Mouse (Mus musculus): Measurements from ENCODE around the gene Calml3. TPM values are rescaled to one million over a fixed set of nuclear protein-coding genes. Genes with fewer than 3 reads are reported as not detected.

The Calml3 gene
- polyA plus RNA-seq, 1 experiment from 2014 or later: not detected

DNA sequence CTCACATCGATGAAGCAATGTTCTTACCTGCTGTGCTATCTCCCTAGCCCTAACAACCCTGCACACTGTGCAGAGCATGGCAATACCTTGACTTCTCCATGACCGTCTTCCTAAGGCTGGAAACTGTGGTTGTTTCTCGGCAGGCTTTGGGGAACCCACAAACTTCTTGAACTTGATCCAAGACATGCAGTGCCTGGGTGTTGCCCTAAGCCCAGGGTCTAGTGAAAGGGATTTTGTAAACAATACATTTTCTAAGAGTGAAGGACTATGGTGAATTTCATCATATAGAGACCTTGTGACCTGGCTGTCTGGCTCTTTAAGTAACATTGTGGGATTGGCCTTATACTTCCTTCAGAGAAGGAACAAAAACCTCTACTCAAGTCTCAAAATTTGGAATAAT lies 34.6 kb downstream of the Calml3 start:
- Histone ChIP-seq H3K9ac (ENCODE audit: low read length) (no peak overlapping the region), H3K4me2 (ENCODE audit: low read length) (no peak overlapping the region), H3K4me3 (ENCODE audit: low read depth, low read length) (no peak overlapping the region), H3K36me3 (ENCODE audit: control insufficient read depth, insufficient read depth, low read length) (no peaks in the 10 kb centered on the region), H3K27me3 (replicated peaks; ENCODE audit: control insufficient read depth, insufficient read depth, low read length) (no peaks in the 10 kb centered on the region), H3K9me3 (ENCODE audit: control insufficient read depth, low read length) (no peaks in the 10 kb centered on the region), H3K4me1 (replicated peaks; ENCODE audit: control insufficient read depth, insufficient read depth, low read length) (peaks cover 12% of the 10 kb centered on the region), H3K27ac (ENCODE audit: low read depth) (no peak overlapping the region; the same call in 1 of the 2 replicates)
- 65% methylated on average over 3 of the region's 3 CpGs for whole genome bisulfite sequencing
- no peak for DNase-seq (ENCODE audit: low spot score)
- ATAC-seq (replicated peaks; ENCODE audit: low FRiP score, low TSS enrichment, low read depth): no peak

DNA sequence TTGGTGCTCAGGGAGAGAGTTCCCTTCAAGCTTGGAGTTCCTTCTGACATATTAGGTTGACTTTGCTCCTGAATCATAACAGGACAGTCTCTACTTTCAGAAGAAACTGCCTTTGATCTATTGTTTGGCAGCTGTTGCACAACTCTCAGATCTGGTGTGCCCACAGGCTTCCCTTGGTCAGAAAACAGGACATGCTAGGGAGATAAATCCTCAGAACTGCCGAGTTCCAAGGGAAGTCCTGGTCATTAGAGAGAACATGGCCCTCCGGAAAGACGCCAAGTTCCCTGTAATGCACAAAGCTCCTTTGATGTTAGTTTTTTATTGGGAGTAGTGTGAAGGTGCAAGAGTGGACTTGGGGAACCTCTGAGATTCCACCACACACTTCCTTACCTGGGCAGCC lies 35.5 kb downstream of the Calml3 start:
- Histone ChIP-seq H3K4me2 (ENCODE audit: low read length) (no peak overlapping the region), H3K36me3 (ENCODE audit: control insufficient read depth, insufficient read depth, low read length) (no peaks in the 10 kb centered on the region), H3K27me3 (replicated peaks; ENCODE audit: control insufficient read depth, insufficient read depth, low read length) (no peaks in the 10 kb centered on the region), H3K27ac (ENCODE audit: low read depth) (no peak overlapping the region), H3K4me3 (ENCODE audit: low read depth, low read length) (no peak overlapping the region), H3K9me3 (ENCODE audit: control insufficient read depth, low read length) (no peaks in the 10 kb centered on the region), H3K4me1 (replicated peaks; ENCODE audit: control insufficient read depth, insufficient read depth, low read length) (peaks cover 12% of the 10 kb centered on the region), H3K9ac (ENCODE audit: low read length) (no peak overlapping the region)
- no peak for ATAC-seq (replicated peaks; ENCODE audit: low FRiP score, low TSS enrichment, low read depth)
- 69% methylated on average over 3 of the region's 3 CpGs for WGBS
- DNase-seq (ENCODE audit: low spot score): no peak

DNA sequence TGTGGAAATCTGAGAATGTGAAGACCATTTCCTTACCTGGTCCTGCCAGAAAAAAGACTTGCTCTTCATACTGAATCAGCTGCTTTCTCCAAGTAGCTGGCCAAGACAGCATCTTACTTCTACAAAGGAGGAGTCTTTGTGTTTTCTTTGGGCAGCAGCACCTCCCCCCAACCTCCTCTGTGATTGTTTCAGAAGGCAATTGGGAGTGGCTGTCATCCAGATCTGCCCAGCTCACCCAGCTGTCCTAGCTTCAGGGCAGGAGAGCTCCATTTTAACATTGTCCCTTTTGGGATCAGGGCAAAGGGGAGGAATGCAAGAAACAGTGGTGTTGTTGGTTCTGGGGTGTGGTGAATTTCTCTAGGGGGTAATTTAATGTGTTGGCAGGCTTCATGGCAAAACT lies 37.0 kb downstream of the Calml3 start:
- no peaks in the 10 kb centered on the region for H3K27me3 ChIP-seq (replicated peaks; ENCODE audit: control insufficient read depth, insufficient read depth, low read length)
- peaks cover 12% of the 10 kb centered on the region for H3K4me1 ChIP-seq (replicated peaks; ENCODE audit: control insufficient read depth, insufficient read depth, low read length)
- H3K9me3 ChIP-seq (ENCODE audit: control insufficient read depth, low read length): no peaks in the 10 kb centered on the region
- H3K4me2 ChIP-seq (ENCODE audit: low read length): no peak overlapping the region
- no peaks in the 10 kb centered on the region for H3K36me3 ChIP-seq (ENCODE audit: control insufficient read depth, insufficient read depth, low read length)
- H3K9ac ChIP-seq (ENCODE audit: low read length): no peak overlapping the region
- DNase-seq (ENCODE audit: low spot score): no peak
- ATAC-seq (replicated peaks; ENCODE audit: low FRiP score, low TSS enrichment, low read depth): no peak
- H3K27ac ChIP-seq (ENCODE audit: low read depth): no peak overlapping the region
- no peak overlapping the region for H3K4me3 ChIP-seq (ENCODE audit: low read depth, low read length)

DNA sequence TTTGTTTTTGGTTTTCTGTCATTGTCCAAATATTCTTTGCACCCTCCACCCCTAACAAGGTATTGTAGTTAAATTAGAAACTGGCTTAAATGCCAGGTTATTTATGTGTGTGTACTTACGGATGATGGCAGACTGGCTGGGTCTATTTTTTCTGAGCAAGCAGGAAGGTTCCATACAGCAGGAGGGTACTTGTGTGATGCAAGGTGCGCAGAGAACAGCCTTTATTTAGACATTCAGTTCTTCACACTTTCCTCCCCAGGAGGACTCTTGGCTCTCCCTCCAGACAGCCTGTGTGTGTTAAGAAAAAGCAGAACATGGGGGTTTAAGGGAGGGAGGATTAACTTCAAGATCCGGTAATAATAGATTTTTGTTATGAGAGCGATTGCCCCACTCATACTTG lies 38.3 kb downstream of the Calml3 start:
- peaks cover 10% of the 10 kb centered on the region for H3K4me1 ChIP-seq (replicated peaks; ENCODE audit: control insufficient read depth, insufficient read depth, low read length)
- no peak overlapping the region for H3K4me3 ChIP-seq (ENCODE audit: low read depth, low read length)
- no peaks in the 10 kb centered on the region for H3K27me3 ChIP-seq (replicated peaks; ENCODE audit: control insufficient read depth, insufficient read depth, low read length)
- no peak for ATAC-seq (replicated peaks; ENCODE audit: low FRiP score, low TSS enrichment, low read depth)
- no peak overlapping the region for H3K4me2 ChIP-seq (ENCODE audit: low read length)
- WGBS: 50% methylated on average over 4 of the region's 4 CpGs
- no peaks in the 10 kb centered on the region for H3K36me3 ChIP-seq (ENCODE audit: control insufficient read depth, insufficient read depth, low read length)
- H3K27ac ChIP-seq (ENCODE audit: low read depth): no peak overlapping the region
- no peaks in the 10 kb centered on the region for H3K9me3 ChIP-seq (ENCODE audit: control insufficient read depth, low read length)
- no peak for DNase-seq (ENCODE audit: low spot score)
- no peak overlapping the region for H3K9ac ChIP-seq (ENCODE audit: low read length)

DNA sequence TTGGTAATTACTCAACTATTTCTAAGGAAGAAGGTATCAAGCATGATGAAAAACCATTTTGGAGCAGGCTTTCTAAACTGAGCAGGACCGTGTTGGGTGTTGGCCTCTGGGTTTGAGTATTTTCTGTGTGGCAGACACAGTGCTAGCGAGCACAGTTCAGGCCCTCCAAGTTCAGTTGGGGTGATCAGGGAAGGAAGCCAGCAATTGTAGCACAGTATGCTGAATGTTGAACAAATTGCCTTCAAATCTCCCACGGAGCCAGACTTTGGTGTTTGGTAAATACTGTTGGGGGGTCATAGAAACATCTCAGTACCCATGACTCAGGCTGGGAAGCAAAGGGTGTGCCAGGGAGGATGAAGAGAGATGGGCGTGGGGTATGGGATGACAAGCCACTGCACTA lies 43.0 kb downstream of the Calml3 start:
- DNase-seq (ENCODE audit: low spot score) (no peak), ATAC-seq (replicated peaks; ENCODE audit: low FRiP score, low TSS enrichment, low read depth) (no peak)
- H3K4me1 ChIP-seq (replicated peaks; ENCODE audit: control insufficient read depth, insufficient read depth, low read length): no peaks in the 10 kb centered on the region
- H3K27me3 ChIP-seq (replicated peaks; ENCODE audit: control insufficient read depth, insufficient read depth, low read length): no peaks in the 10 kb centered on the region
- H3K36me3 ChIP-seq (ENCODE audit: control insufficient read depth, insufficient read depth, low read length): no peaks in the 10 kb centered on the region
- no peak overlapping the region for H3K9ac ChIP-seq (ENCODE audit: low read length)
- H3K4me2 ChIP-seq (ENCODE audit: low read length): no peak overlapping the region
- 75% methylated on average over 4 of the region's 4 CpGs for WGBS
- H3K9me3 ChIP-seq (ENCODE audit: control insufficient read depth, low read length): 0 out of 2 replicates have a peak, but pooled peaks cover 2% of the 10 kb centered on the region
- no peak overlapping the region for H3K27ac ChIP-seq (ENCODE audit: low read depth)
- no peak overlapping the region for H3K4me3 ChIP-seq (ENCODE audit: low read depth, low read length)

DNA sequence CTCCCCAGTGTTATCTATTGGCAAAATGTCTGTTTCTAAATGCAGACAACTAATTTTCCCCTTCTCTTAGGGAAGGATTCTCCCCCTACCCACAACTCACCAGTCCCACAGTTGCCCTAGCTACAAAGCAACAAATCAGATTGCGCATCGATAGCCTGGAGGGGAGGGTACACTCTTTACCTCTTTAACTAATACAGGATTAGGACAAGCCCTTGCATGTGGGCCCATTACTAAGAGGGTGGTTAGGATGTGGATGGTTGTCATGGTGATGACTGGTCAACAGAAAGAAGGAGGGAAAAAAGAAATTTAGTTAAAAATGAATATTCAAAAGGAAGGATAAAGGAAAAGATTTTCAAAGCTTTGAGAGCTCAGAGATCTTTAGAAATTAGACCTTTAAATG lies 45.8 kb downstream of the Calml3 start:
- ATAC-seq (replicated peaks; ENCODE audit: low FRiP score, low TSS enrichment, low read depth): no peak
- no peak overlapping the region for H3K9ac ChIP-seq (ENCODE audit: low read length)
- WGBS: 89% methylated on average over 2 of the region's 2 CpGs

DNA sequence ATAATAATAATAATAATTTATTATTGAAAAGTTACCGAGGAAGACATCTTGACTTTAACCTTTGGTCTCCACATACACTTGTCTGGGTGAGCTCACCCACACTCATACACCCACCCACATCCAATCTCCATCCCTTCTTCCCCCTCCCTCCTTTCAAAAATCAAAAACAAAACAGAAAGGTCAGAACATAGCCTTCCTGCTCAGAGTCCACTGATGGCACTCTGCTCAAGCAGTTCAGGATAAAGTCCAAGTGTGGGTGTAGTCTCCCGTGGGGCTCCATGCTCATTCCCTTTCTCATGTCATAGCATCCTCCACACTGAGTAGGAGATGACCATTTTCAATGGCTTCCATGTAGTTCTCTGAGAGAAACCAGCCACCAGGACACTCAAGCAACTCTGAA lies 50.8 kb downstream of the Calml3 start:
- no peak overlapping the region for H3K27ac ChIP-seq (ENCODE audit: low read depth)
- 0 out of 2 replicates have a peak, but pooled peaks cover 2% of the 10 kb centered on the region for H3K9me3 ChIP-seq (ENCODE audit: control insufficient read depth, low read length)
- H3K4me3 ChIP-seq (ENCODE audit: low read depth, low read length): no peak overlapping the region
- no peak overlapping the region for H3K4me2 ChIP-seq (ENCODE audit: low read length)
- no peak overlapping the region for H3K9ac ChIP-seq (ENCODE audit: low read length)
- DNase-seq (ENCODE audit: low spot score) (no peak), ATAC-seq (replicated peaks; ENCODE audit: low FRiP score, low TSS enrichment, low read depth) (no peak)
- 89% methylated on average over 2 of the region's 2 CpGs for WGBS
- no peaks in the 10 kb centered on the region for H3K27me3 ChIP-seq (replicated peaks; ENCODE audit: control insufficient read depth, insufficient read depth, low read length)
- no peaks in the 10 kb centered on the region; the same call in 1 of the 2 replicates for H3K4me1 ChIP-seq (replicated peaks; ENCODE audit: control insufficient read depth, insufficient read depth, low read length)
- no peaks in the 10 kb centered on the region for H3K36me3 ChIP-seq (ENCODE audit: control insufficient read depth, insufficient read depth, low read length)

More for the DNA sequence above, 45.8 kb downstream of the Calml3 start:
- DNase-seq (ENCODE audit: low spot score): no peak
- Histone ChIP-seq H3K9me3 (ENCODE audit: control insufficient read depth, low read length) (0 out of 2 replicates have a peak, but pooled peaks cover 2% of the 10 kb centered on the region), H3K4me1 (replicated peaks; ENCODE audit: control insufficient read depth, insufficient read depth, low read length) (no peaks in the 10 kb centered on the region), H3K4me2 (ENCODE audit: low read length) (no peak overlapping the region), H3K27me3 (replicated peaks; ENCODE audit: control insufficient read depth, insufficient read depth, low read length) (no peaks in the 10 kb centered on the region), H3K27ac (ENCODE audit: low read depth) (no peak overlapping the region), H3K36me3 (ENCODE audit: control insufficient read depth, insufficient read depth, low read length) (no peaks in the 10 kb centered on the region), H3K4me3 (ENCODE audit: low read depth, low read length) (no peak overlapping the region)

Other genes starting within 250 kb of the Calml3 start
- gene Fam208b, start 193.2 kb downstream of the Calml3 start, polyA plus RNA-seq (2014; fragmentation: Nextera tagmentation; extraction: Ambion mirVana): 13.8 and 17.3 TPM in 2 replicates
- 8.5 and 12.3 TPM in 2 replicates for gene Asb13, start 170.3 kb downstream of the Calml3 start, polyA plus RNA-seq (2014; fragmentation: Nextera tagmentation; extraction: Ambion mirVana)
- gene Calm4, start 33.4 kb upstream of the Calml3 start, polyA plus RNA-seq (2014; fragmentation: Nextera tagmentation; extraction: Ambion mirVana): not detected in 2 replicates
- not detected in 2 replicates for gene Calm5, start 49.9 kb upstream of the Calml3 start, polyA plus RNA-seq (2014; fragmentation: Nextera tagmentation; extraction: Ambion mirVana)
- 83.5 and 86.4 TPM in 2 replicates for gene Net1, start 113.9 kb upstream of the Calml3 start, polyA plus RNA-seq (2014; fragmentation: Nextera tagmentation; extraction: Ambion mirVana)
- gene Tubal3, start 114.0 kb upstream of the Calml3 start, polyA plus RNA-seq (2014; fragmentation: Nextera tagmentation; extraction: Ambion mirVana): 6.7 and 9.2 TPM in 2 replicates
- 0.12 TPM in 1 of 2 replicates, not detected in the other for gene Ucn3, start 141.0 kb upstream of the Calml3 start, polyA plus RNA-seq (2014; fragmentation: Nextera tagmentation; extraction: Ambion mirVana)
- 0.88 and 1.6 TPM in 2 replicates for gene Akr1c14, start 244.7 kb upstream of the Calml3 start, polyA plus RNA-seq (2014; fragmentation: Nextera tagmentation; extraction: Ambion mirVana)

Data from intestine, embryonic 14.5 days (tissue).